Mouse (Mus musculus): Measurements from ENCODE around the gene Ap4e1.
"Not testable (repeated sequence)": the region's sequence is repeated elsewhere in the genome, so short reads cannot be mapped to it uniquely, and the experiment has no call there.

DNA sequence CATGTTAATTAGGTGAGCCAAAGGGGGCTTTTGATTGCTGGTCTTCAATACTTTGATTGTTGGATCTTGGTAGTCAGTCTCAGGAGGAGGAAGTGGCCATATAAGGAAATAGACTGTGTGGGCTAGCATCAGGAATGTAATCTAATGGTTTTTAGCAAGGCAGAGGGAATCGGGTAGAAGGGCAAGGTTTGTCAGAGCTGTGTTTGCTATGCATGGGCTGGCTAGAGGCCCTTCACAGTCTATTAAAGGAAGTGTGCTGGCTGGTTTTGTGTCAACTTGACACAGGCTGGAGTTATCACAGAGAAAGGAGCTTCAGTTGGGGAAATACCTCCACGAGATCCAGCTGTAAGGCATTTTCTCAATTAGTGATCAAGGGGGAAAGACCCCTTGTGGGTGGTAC is 70.5 kb downstream of the Ap4e1 start:
- TF ChIP-seq CTCF (IDR thresholded peaks at IDR 0.05; ENCODE audit: extremely low read depth, insufficient read depth, insufficient read length, insufficient replicate concordance); POLR2A (IDR thresholded peaks at IDR 0.05; ENCODE audit: low read depth, low read length): not testable (repeated sequence)
